Mouse (Mus musculus): ENCODE data around the gene Zfp746. TPM values are rescaled to one million over a fixed set of nuclear protein-coding genes. Genes with fewer than 3 reads are reported as not detected.

Gene Zfp746
- polyA plus RNA-seq, 1 experiment from 2014 or later = 18.9 TPM

- peaks cover 88% of the 10 kb centered on the region for H3K36me3 ChIP-seq
- H3K27ac ChIP-seq = no peak overlapping the region
- H3K4me2 ChIP-seq = no peak overlapping the region
- no peak for ATAC-seq (ENCODE audit: insufficient number of reproducible peaks, low FRiP score, low TSS enrichment, low read depth)
- H3K9ac ChIP-seq = no peak overlapping the region
- no peaks in the 10 kb centered on the region for H3K4me1 ChIP-seq
- H3K9me3 ChIP-seq = peaks cover 19% of the 10 kb centered on the region
- WGBS = 83% methylated on average over 21 of the region's 21 CpGs
- no peak overlapping the region for H3K4me3 ChIP-seq
- H3K27me3 ChIP-seq = no peaks in the 10 kb centered on the region
These were observed 61.4 kb downstream of the Zfp746 start for GRCm38 (mm10) chr6:48024994-48025345.

- Histone ChIP-seq H3K9ac (no peak overlapping the region), H3K36me3 (peaks cover 83% of the 10 kb centered on the region), H3K4me2 (no peak overlapping the region), H3K9me3 (peaks cover 19% of the 10 kb centered on the region), H3K27ac (no peak overlapping the region), H3K4me1 (no peaks in the 10 kb centered on the region), H3K27me3 (no peaks in the 10 kb centered on the region), H3K4me3 (no peak overlapping the region)
- ATAC-seq (ENCODE audit: insufficient number of reproducible peaks, low FRiP score, low TSS enrichment, low read depth) = no peak
- WGBS = 80% methylated on average over 43 of the region's 43 CpGs
These were observed 61.9 kb downstream of the Zfp746 start for GRCm38 (mm10) chr6:48024330-48024993.

- peaks cover 19% of the 10 kb centered on the region for H3K9me3 ChIP-seq
- H3K27ac ChIP-seq = no peak overlapping the region
- H3K27me3 ChIP-seq = no peaks in the 10 kb centered on the region
- no peak overlapping the region for H3K4me3 ChIP-seq
- ATAC-seq (ENCODE audit: insufficient number of reproducible peaks, low FRiP score, low TSS enrichment, low read depth) = no peak
- no peaks in the 10 kb centered on the region for H3K4me1 ChIP-seq
- no peak overlapping the region for H3K9ac ChIP-seq
- H3K36me3 ChIP-seq = peaks cover 70% of the 10 kb centered on the region
- WGBS = 82% methylated on average over 2 of the region's 2 CpGs
- no peak overlapping the region for H3K4me2 ChIP-seq
These were observed 63.7 kb downstream of the Zfp746 start for GRCm38 (mm10) chr6:48022672-48023071.

GRCm38 (mm10) chr6:48021678-48022077 lies 64.7 kb downstream of the Zfp746 start:
- Histone ChIP-seq H3K4me1 (no peaks in the 10 kb centered on the region), H3K9me3 (peaks cover 19% of the 10 kb centered on the region), H3K27me3 (no peaks in the 10 kb centered on the region), H3K4me3 (no peak overlapping the region), H3K27ac (no peak overlapping the region), H3K9ac (no peak overlapping the region), H3K4me2 (no peak overlapping the region), H3K36me3 (peaks cover 60% of the 10 kb centered on the region)
- no peak for ATAC-seq (ENCODE audit: insufficient number of reproducible peaks, low FRiP score, low TSS enrichment, low read depth)
- 63% methylated on average over 1 of the region's 1 CpGs for WGBS

GRCm38 (mm10) chr6:48020006-48020405 lies 66.4 kb downstream of the Zfp746 start:
- Histone ChIP-seq H3K9me3 (peaks cover 10% of the 10 kb centered on the region), H3K4me3 (no peak overlapping the region), H3K9ac (no peak overlapping the region), H3K27me3 (no peaks in the 10 kb centered on the region), H3K27ac (no peak overlapping the region), H3K4me2 (no peak overlapping the region), H3K36me3 (peaks cover 44% of the 10 kb centered on the region), H3K4me1 (0 out of 2 replicates have a peak, but pooled peaks cover 3% of the 10 kb centered on the region)
- 80% methylated on average over 2 of the region's 2 CpGs for WGBS
- no peak for ATAC-seq (ENCODE audit: insufficient number of reproducible peaks, low FRiP score, low TSS enrichment, low read depth)

GRCm38 (mm10) chr6:48016841-48017240 lies 69.6 kb downstream of the Zfp746 start:
- Histone ChIP-seq H3K4me2 (no peak overlapping the region), H3K4me1 (0 out of 2 replicates have a peak, but pooled peaks cover 3% of the 10 kb centered on the region), H3K36me3 (peaks cover 12% of the 10 kb centered on the region; the same call in 1 of the 2 replicates), H3K27ac (no peak overlapping the region), H3K4me3 (no peak overlapping the region), H3K9me3 (no peaks in the 10 kb centered on the region), H3K27me3 (no peaks in the 10 kb centered on the region), H3K9ac (no peak overlapping the region)
- no peak for ATAC-seq (ENCODE audit: insufficient number of reproducible peaks, low FRiP score, low TSS enrichment, low read depth)
- 92% methylated on average over 9 of the region's 9 CpGs for WGBS

- H3K4me2 ChIP-seq = peak overlapping the region; percentile 60
- H3K27ac ChIP-seq = no peak overlapping the region
- 0 out of 2 replicates have a peak, but pooled peaks cover 3% of the 10 kb centered on the region for H3K4me1 ChIP-seq
- under 1% methylated on average over 17 of the region's 24 CpGs for WGBS
- H3K36me3 ChIP-seq = 0 out of 2 replicates have a peak, but pooled peaks cover 9% of the 10 kb centered on the region
- peak overlapping the region; percentile 23; the same call in 1 of the 2 replicates for H3K9ac ChIP-seq
- peak overlapping the region; percentile 37 for H3K4me3 ChIP-seq
- H3K9me3 ChIP-seq = no peaks in the 10 kb centered on the region
- H3K27me3 ChIP-seq = no peaks in the 10 kb centered on the region
- ATAC-seq (ENCODE audit: insufficient number of reproducible peaks, low FRiP score, low TSS enrichment, low read depth) = peak; percentile 82
These were observed 70.3 kb downstream of the Zfp746 start for GRCm38 (mm10) chr6:48016090-48016521.

Small RNA genes lying within 50 kb of the gene (microRNA-seq; reads per million reads assigned to microRNA genes)
- gene Gm24563 = not detected

Other genes with a start within 250 kb of the Zfp746 start
- gene Zfp282, start 209.4 kb downstream of the Zfp746 start, polyA plus RNA-seq (2015; fragmentation: Nextera tagmentation; extraction: Ambion mirVana) = 23.1 and 23.6 TPM in 2 replicates
- 17.2 and 18.0 TPM in 2 replicates for gene Zfp212, start 166.1 kb downstream of the Zfp746 start, polyA plus RNA-seq (2015; fragmentation: Nextera tagmentation; extraction: Ambion mirVana)
- gene Zfp956, start 133.2 kb downstream of the Zfp746 start, polyA plus RNA-seq (2015; fragmentation: Nextera tagmentation; extraction: Ambion mirVana) = 10.6 and 11.3 TPM in 2 replicates
- 7.1 and 8.0 TPM in 2 replicates for gene Zfp777, start 37.7 kb downstream of the Zfp746 start, polyA plus RNA-seq (2015; fragmentation: Nextera tagmentation; extraction: Ambion mirVana)

Measured in limb, embryonic 15.5 days (tissue).